Mouse (Mus musculus) bone marrow, adult 2 months (tissue): ENCODE results near the gene Gm45716.

Experiments
- CTCF ChIP-seq: fragments of 200-500 bp; IDR thresholded peaks from 2 replicates; pipeline ENCODE4 v1.5.1; 2011; ENCODE audit warnings: low read length, control low read depth; ENCODE audit not compliant: control insufficient read depth, insufficient read depth
- POLR2A ChIP-seq: fragments of 200-500 bp; IDR thresholded peaks from 2 replicates; pipeline ENCODE4 v1.6.1; 2011; ENCODE audit warnings: low read depth, mild to moderate bottlenecking, control low read depth, low read length, borderline replicate concordance; ENCODE audit not compliant: control insufficient read depth

- no peak for TF ChIP-seq CTCF
- no peak for TF ChIP-seq POLR2A
These were observed 76.7 kb downstream of the Gm45716 start for GRCm38 (mm10) chr11:90264180-90264579.
